Mouse (Mus musculus): ENCODE data around the gene Tex21. TPM values are rescaled to one million over a fixed set of nuclear protein-coding genes. Genes with fewer than 3 reads are reported as not detected.

Tex21 gene
- total and polyA plus RNA-seq, 2 experiments from 2014 or later = 0.11 TPM; not detected in 1

- H3K9ac ChIP-seq (replicated peaks; ENCODE audit: low read depth, low read length) = no peak overlapping the region
- ATAC-seq (ENCODE audit: insufficient read depth, low read depth) = no peak
- H3K4me1 ChIP-seq (ENCODE audit: control insufficient read depth, insufficient read depth) = no peaks in the 10 kb centered on the region
- H3K4me2 ChIP-seq (ENCODE audit: low read depth, low read length) = no peak overlapping the region
- TF ChIP-seq CTCF (IDR thresholded peaks at IDR 0.05; ENCODE audit: low read depth) (no peak), EP300 (IDR thresholded peaks at IDR 0.05; ENCODE audit: low read depth) (no peak)
- no peaks in the 10 kb centered on the region for H3K9me3 ChIP-seq (replicated peaks; ENCODE audit: control insufficient read depth, low read length)
- no peak overlapping the region for H3K4me3 ChIP-seq (ENCODE audit: low read depth, low read length)
- whole genome bisulfite sequencing = 90% methylated on average over 10 of the region's 10 CpGs
- no peak overlapping the region for H3K27ac ChIP-seq (ENCODE audit: low read depth)
- peaks cover 14% of the 10 kb centered on the region for H3K36me3 ChIP-seq (replicated peaks; ENCODE audit: control insufficient read depth, insufficient read depth, low read length)
- H3K27me3 ChIP-seq (ENCODE audit: control insufficient read depth, insufficient read depth, low read length) = no peaks in the 10 kb centered on the region
- no peak for DNase-seq (ENCODE audit: low spot score)
Measured at GRCm38 (mm10) chr12:76272610-76273524, 26.3 kb upstream of the Tex21 start.

- Histone ChIP-seq H3K27ac (ENCODE audit: low read depth) (no peak overlapping the region), H3K4me2 (ENCODE audit: low read depth, low read length) (no peak overlapping the region), H3K27me3 (ENCODE audit: control insufficient read depth, insufficient read depth, low read length) (no peaks in the 10 kb centered on the region), H3K9ac (replicated peaks; ENCODE audit: low read depth, low read length) (no peak overlapping the region), H3K9me3 (replicated peaks; ENCODE audit: control insufficient read depth, low read length) (no peaks in the 10 kb centered on the region), H3K4me3 (ENCODE audit: low read depth, low read length) (no peak overlapping the region), H3K36me3 (replicated peaks; ENCODE audit: control insufficient read depth, insufficient read depth, low read length) (peaks cover 14% of the 10 kb centered on the region), H3K4me1 (ENCODE audit: control insufficient read depth, insufficient read depth) (no peaks in the 10 kb centered on the region)
- TF ChIP-seq CTCF (IDR thresholded peaks at IDR 0.05; ENCODE audit: low read depth) (no peak), EP300 (IDR thresholded peaks at IDR 0.05; ENCODE audit: low read depth) (no peak)
- DNase-seq (ENCODE audit: low spot score) (no peak), ATAC-seq (ENCODE audit: insufficient read depth, low read depth) (no peak)
- 82% methylated on average over 6 of the region's 6 CpGs for WGBS
Measured at GRCm38 (mm10) chr12:76271516-76271915, 25.0 kb upstream of the Tex21 start.

DNA sequence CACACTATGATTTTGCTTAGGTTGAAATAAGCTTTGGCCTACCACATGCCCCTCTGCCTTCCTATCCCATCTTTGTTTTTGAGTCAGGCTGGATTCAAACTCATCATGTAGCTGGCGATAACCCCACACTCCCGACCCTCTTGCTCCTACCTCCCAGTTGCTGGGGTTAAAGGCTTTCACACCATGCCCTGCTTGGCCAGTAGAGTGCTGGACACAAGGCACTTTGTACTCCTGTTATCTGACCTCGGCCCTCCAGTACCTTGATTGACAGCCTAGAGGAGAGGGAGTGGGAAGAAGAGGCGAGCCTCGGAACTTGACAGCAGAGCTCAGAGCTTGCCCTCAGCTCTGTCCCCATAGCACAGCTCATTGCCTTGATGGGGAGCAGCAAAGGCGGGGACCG, 22.6 kb upstream of the Tex21 start:
- Histone ChIP-seq H3K9ac (replicated peaks; ENCODE audit: low read depth, low read length) (no peak overlapping the region), H3K9me3 (replicated peaks; ENCODE audit: control insufficient read depth, low read length) (no peaks in the 10 kb centered on the region), H3K36me3 (replicated peaks; ENCODE audit: control insufficient read depth, insufficient read depth, low read length) (peaks cover 6% of the 10 kb centered on the region), H3K4me3 (ENCODE audit: low read depth, low read length) (no peak overlapping the region), H3K4me1 (ENCODE audit: control insufficient read depth, insufficient read depth) (no peaks in the 10 kb centered on the region), H3K27me3 (ENCODE audit: control insufficient read depth, insufficient read depth, low read length) (no peaks in the 10 kb centered on the region), H3K4me2 (ENCODE audit: low read depth, low read length) (no peak overlapping the region), H3K27ac (ENCODE audit: low read depth) (no peak overlapping the region)
- ATAC-seq (ENCODE audit: insufficient read depth, low read depth) (no peak), DNase-seq (ENCODE audit: low spot score) (no peak)
- TF ChIP-seq EP300 (IDR thresholded peaks at IDR 0.05; ENCODE audit: low read depth) = no peak
- no peak for TF ChIP-seq CTCF (IDR thresholded peaks at IDR 0.05; ENCODE audit: low read depth)
- WGBS = 60% methylated on average over 7 of the region's 7 CpGs

- 72% methylated on average over 10 of the region's 10 CpGs for WGBS
- no peak for DNase-seq (ENCODE audit: low spot score)
- H3K27me3 ChIP-seq (ENCODE audit: control insufficient read depth, insufficient read depth, low read length) = no peaks in the 10 kb centered on the region
- H3K27ac ChIP-seq (ENCODE audit: low read depth) = no peak overlapping the region
- H3K36me3 ChIP-seq (replicated peaks; ENCODE audit: control insufficient read depth, insufficient read depth, low read length) = peaks cover 6% of the 10 kb centered on the region
- no peak for ATAC-seq (ENCODE audit: insufficient read depth, low read depth)
- no peaks in the 10 kb centered on the region for H3K4me1 ChIP-seq (ENCODE audit: control insufficient read depth, insufficient read depth)
- H3K9me3 ChIP-seq (replicated peaks; ENCODE audit: control insufficient read depth, low read length) = no peaks in the 10 kb centered on the region
- H3K4me2 ChIP-seq (ENCODE audit: low read depth, low read length) = no peak overlapping the region
- H3K4me3 ChIP-seq (ENCODE audit: low read depth, low read length) = no peak overlapping the region
- no peak for TF ChIP-seq EP300 (IDR thresholded peaks at IDR 0.05; ENCODE audit: low read depth)
- no peak overlapping the region for H3K9ac ChIP-seq (replicated peaks; ENCODE audit: low read depth, low read length)
Measured at GRCm38 (mm10) chr12:76268686-76269085, 22.1 kb upstream of the Tex21 start.

GRCm38 (mm10) chr12:76266875-76267274, 20.3 kb upstream of the Tex21 start:
- Histone ChIP-seq H3K27ac (ENCODE audit: low read depth) (no peak overlapping the region), H3K9me3 (replicated peaks; ENCODE audit: control insufficient read depth, low read length) (no peaks in the 10 kb centered on the region), H3K4me2 (ENCODE audit: low read depth, low read length) (no peak overlapping the region), H3K27me3 (ENCODE audit: control insufficient read depth, insufficient read depth, low read length) (no peaks in the 10 kb centered on the region), H3K4me3 (ENCODE audit: low read depth, low read length) (no peak overlapping the region), H3K9ac (replicated peaks; ENCODE audit: low read depth, low read length) (no peak overlapping the region), H3K36me3 (replicated peaks; ENCODE audit: control insufficient read depth, insufficient read depth, low read length) (peaks cover 3% of the 10 kb centered on the region), H3K4me1 (ENCODE audit: control insufficient read depth, insufficient read depth) (peaks cover 6% of the 10 kb centered on the region)
- ATAC-seq (ENCODE audit: insufficient read depth, low read depth) (no peak), DNase-seq (ENCODE audit: low spot score) (no peak)
- 50% methylated on average over 9 of the region's 9 CpGs for WGBS
- TF ChIP-seq EP300 (IDR thresholded peaks at IDR 0.05; ENCODE audit: low read depth) (no peak), CTCF (IDR thresholded peaks at IDR 0.05; ENCODE audit: low read depth) (peak; percentile 80)

Measured in heart, postnatal 0 days (tissue).